Mouse (Mus musculus): ENCODE measurements around the gene Adgrv1. TPM values are rescaled to one million over a fixed set of nuclear protein-coding genes. Genes with fewer than 3 reads are reported as not detected.
A peak's percentile ranks its signal among the peaks of the same experiment; 100 is the strongest.

Gene Adgrv1
- polyA plus RNA-seq, 1 experiment from 2014 or later: 0.10 TPM

DNA sequence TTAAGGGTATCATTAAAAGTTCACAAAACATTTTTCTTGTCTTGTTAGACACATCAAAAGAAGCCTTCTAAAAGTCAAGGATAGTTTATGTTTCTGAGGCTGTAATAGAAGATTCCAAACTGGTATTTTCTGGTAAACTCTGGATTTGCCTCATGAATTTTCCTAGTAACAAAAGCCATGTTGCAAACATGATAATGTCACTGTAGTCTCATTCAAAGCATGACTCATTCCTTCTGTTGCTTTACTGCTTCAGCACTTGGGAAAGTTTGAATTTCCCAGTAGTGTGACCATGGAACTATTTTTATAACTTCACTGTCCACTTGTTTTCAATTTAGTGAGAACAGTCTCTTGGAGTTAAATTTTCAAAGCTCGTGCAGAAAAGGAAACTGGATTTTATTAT lies 274.2 kb downstream of the Adgrv1 start:
- no peak overlapping the region for H3K27ac ChIP-seq (replicated peaks)
- H3K4me1 ChIP-seq (replicated peaks): no peaks in the 10 kb centered on the region
- no peak overlapping the region for H3K4me3 ChIP-seq (replicated peaks)
- H3K9ac ChIP-seq: no peak overlapping the region
- no peaks in the 10 kb centered on the region for H3K9me3 ChIP-seq (replicated peaks)
- H3K27me3 ChIP-seq: no peaks in the 10 kb centered on the region
- WGBS (ENCODE audit: insufficient replicate concordance): 32% methylated on average over 1 of the region's 1 CpGs
- H3K36me3 ChIP-seq (replicated peaks): no peaks in the 10 kb centered on the region
- ATAC-seq (ENCODE audit: insufficient read depth): no peak
- H3K4me2 ChIP-seq: no peak overlapping the region

DNA sequence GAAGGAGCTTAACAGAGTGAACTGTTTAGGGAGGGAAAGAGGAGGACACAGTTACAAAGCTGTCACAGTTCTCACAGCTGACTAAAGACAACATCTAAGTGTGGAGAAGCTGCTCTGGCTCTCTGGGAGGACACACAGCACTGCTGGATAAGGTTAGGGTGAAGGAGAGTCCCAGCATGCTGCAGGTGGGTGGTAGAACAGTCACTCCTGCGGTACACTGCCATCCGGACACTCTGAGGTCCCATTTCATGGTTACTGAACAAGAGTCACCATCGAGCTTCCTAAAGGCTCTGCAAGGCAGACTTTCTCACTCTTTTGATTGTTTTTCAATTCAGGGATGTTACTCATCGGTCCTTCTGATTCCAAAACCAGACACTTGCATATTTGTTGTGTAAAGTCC lies 274.6 kb downstream of the Adgrv1 start:
- H3K36me3 ChIP-seq (replicated peaks): no peaks in the 10 kb centered on the region
- H3K9ac ChIP-seq: no peak overlapping the region
- no peak overlapping the region for H3K4me2 ChIP-seq
- no peak overlapping the region for H3K4me3 ChIP-seq (replicated peaks)
- no peaks in the 10 kb centered on the region for H3K27me3 ChIP-seq
- H3K4me1 ChIP-seq (replicated peaks): no peaks in the 10 kb centered on the region
- WGBS (ENCODE audit: insufficient replicate concordance): 54% methylated on average over 4 of the region's 4 CpGs
- H3K27ac ChIP-seq (replicated peaks): no peak overlapping the region
- no peaks in the 10 kb centered on the region for H3K9me3 ChIP-seq (replicated peaks)
- ATAC-seq (ENCODE audit: insufficient read depth): no peak

DNA sequence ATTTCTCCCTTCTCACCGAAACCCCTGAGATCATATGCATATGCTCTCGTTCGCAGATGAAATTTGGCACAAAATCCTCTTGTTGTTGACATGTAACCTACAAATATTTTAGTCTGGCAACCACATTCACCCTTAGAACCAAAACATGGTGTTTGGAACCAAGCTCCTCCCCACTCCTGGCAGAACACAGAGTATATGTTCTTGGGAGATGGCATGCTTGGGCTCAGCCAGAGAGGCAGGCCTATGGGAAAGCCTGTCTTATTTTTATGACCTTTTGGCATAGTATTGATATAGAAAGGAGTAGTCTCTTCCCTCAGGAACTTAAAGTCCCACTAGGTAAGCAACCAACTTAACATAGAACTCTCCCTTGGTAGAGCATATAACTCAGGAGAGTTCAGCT lies 275.7 kb downstream of the Adgrv1 start:
- 71% methylated on average over 3 of the region's 3 CpGs for WGBS (ENCODE audit: insufficient replicate concordance)
- Histone ChIP-seq H3K4me1 (replicated peaks) (no peaks in the 10 kb centered on the region), H3K9ac (no peak overlapping the region), H3K9me3 (replicated peaks) (no peaks in the 10 kb centered on the region), H3K4me3 (replicated peaks) (no peak overlapping the region), H3K4me2 (no peak overlapping the region), H3K36me3 (replicated peaks) (no peaks in the 10 kb centered on the region), H3K27ac (replicated peaks) (no peak overlapping the region), H3K27me3 (no peaks in the 10 kb centered on the region)
- no peak for ATAC-seq (ENCODE audit: insufficient read depth)

DNA sequence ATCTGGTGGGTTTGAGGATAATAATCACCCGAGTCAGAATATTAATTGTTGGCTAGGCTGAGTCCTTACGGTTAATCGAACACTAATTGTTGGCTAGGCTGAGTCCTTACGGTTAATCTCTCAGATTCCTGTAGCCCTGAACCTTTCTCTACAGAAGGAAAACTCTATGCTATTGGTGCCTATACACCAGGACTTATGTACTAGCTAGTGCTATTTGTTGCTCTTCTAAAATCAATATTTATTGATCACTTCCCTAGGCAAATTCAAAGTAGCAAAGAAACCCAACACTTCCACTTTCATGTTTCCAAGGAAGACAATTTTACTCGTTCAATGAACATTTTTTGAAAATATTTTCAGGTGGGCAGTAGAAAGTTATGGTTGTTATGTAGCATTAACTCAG lies 278.4 kb downstream of the Adgrv1 start:
- Histone ChIP-seq H3K36me3 (replicated peaks) (no peaks in the 10 kb centered on the region), H3K9ac (no peak overlapping the region), H3K4me1 (replicated peaks) (no peaks in the 10 kb centered on the region), H3K27me3 (no peaks in the 10 kb centered on the region), H3K4me2 (no peak overlapping the region), H3K27ac (replicated peaks) (no peak overlapping the region), H3K4me3 (replicated peaks) (no peak overlapping the region), H3K9me3 (replicated peaks) (no peaks in the 10 kb centered on the region)
- no peak for ATAC-seq (ENCODE audit: insufficient read depth)
- 64% methylated on average over 5 of the region's 5 CpGs for WGBS (ENCODE audit: insufficient replicate concordance)

DNA sequence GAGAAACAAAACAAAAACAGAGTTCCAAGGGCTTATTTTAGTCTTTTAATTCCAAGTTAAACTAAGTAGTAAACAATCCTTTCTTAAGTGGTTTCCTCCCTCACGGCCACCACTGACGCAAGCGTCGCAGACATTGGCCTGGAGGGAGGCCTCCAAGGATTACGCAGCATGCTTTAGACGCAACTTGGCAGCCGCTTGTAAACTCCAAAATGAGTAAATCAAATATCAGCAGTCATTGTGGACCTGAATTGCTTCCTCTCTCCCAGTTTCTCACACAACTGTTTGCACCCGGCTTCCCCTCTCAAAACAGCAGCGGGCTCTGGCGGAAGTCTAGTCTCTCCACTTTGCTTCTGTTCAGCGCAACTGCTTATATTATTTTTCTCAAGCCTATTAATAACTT lies 280.7 kb downstream of the Adgrv1 start:
- WGBS (ENCODE audit: insufficient replicate concordance): 23% methylated on average over 11 of the region's 11 CpGs
- H3K27ac ChIP-seq (replicated peaks): no peak overlapping the region
- no peak for ATAC-seq (ENCODE audit: insufficient read depth)

DNA sequence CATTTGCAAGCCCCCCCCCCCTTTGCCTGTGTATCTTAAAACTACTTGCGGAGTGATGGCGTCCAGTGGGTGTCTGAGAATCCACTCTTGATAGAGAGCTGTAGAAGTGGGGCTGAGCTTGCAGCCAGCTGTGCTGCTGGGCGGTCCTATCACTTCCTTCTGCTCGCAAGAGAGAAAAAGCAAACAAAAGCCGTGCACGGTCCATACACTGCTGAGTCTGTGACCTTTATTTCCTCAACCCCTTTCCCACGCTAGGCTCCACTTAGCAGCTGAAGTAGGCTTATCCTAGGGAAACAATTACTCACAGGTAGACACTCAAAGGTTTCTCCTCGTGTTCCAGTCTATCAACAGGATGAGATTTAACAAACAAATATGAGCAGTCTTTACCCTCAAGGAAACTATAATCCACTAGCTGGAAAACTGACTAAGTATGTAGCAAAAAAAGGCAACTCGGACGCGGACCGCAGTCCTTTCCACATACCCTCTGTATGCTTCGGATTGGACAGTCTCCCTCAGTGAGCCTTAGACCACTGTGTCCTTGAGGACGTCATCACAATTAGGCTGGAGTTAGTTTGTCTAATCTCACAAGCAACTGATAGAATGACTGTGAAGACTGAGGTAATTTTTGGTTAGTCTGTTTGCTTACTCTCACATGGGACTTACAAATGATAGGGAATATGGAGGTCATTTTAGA lies 281.3 kb downstream of the Adgrv1 start:
- no peak overlapping the region for H3K4me3 ChIP-seq (replicated peaks)
- H3K4me1 ChIP-seq (replicated peaks): no peaks in the 10 kb centered on the region
- H3K27ac ChIP-seq (replicated peaks): no peak overlapping the region
- no peaks in the 10 kb centered on the region for H3K9me3 ChIP-seq (replicated peaks)
- H3K9ac ChIP-seq: no peak overlapping the region
- no peaks in the 10 kb centered on the region for H3K36me3 ChIP-seq (replicated peaks)
- ATAC-seq (ENCODE audit: insufficient read depth): peak; percentile 62
- 14% methylated on average over 14 of the region's 14 CpGs for WGBS (ENCODE audit: insufficient replicate concordance)
- no peaks in the 10 kb centered on the region for H3K27me3 ChIP-seq
- H3K4me2 ChIP-seq: peak overlapping the region; percentile 34

More for the DNA sequence above, 280.7 kb downstream of the Adgrv1 start:
- no peaks in the 10 kb centered on the region for H3K9me3 ChIP-seq (replicated peaks)
- H3K4me1 ChIP-seq (replicated peaks): no peaks in the 10 kb centered on the region
- H3K9ac ChIP-seq: no peak overlapping the region
- H3K36me3 ChIP-seq (replicated peaks): no peaks in the 10 kb centered on the region
- H3K4me2 ChIP-seq: no peak overlapping the region; the same call in 1 of the 2 replicates
- H3K27me3 ChIP-seq: no peaks in the 10 kb centered on the region
- no peak overlapping the region for H3K4me3 ChIP-seq (replicated peaks)

DNA sequence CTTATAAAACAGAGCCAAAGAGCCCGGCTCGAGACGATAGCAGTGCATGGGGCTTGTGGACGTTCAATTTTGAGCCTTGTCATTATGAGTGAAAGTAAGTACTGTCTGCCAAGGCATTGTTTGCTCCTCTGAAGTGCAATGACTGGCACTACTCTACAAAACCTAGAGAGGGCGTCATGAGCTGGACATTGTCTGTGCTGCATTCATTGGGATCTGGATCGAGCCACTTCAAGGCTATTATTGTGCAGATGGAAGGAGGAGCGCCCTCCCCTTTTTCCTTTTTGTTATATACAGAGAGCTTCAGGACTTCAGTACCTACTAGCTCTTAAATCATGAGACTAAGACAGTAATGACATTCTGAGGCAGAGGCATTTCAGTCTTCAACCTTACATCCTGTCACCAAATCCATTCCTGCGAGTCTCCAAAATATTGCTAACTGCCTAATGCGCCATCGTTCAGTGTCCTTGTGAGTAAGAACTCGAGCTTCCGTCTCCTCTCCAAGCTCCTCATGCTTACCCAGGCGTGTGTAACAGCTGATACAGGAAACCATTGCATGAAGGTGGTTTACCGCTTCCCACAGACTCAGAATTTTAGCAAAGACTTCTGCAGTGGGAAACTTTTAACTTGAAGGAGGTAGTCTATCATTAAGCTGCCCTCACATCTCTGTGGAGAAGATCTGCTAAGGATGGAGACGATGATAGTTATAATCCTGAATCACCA lies 285.5 kb downstream of the Adgrv1 start:
- Histone ChIP-seq H3K9ac (no peak overlapping the region), H3K27me3 (no peaks in the 10 kb centered on the region), H3K4me3 (replicated peaks) (no peak overlapping the region), H3K9me3 (replicated peaks) (no peaks in the 10 kb centered on the region), H3K36me3 (replicated peaks) (no peaks in the 10 kb centered on the region), H3K4me2 (no peak overlapping the region), H3K27ac (replicated peaks) (no peak overlapping the region), H3K4me1 (replicated peaks) (no peaks in the 10 kb centered on the region)
- WGBS (ENCODE audit: insufficient replicate concordance): 43% methylated on average over 15 of the region's 15 CpGs
- ATAC-seq (ENCODE audit: insufficient read depth): no peak

DNA sequence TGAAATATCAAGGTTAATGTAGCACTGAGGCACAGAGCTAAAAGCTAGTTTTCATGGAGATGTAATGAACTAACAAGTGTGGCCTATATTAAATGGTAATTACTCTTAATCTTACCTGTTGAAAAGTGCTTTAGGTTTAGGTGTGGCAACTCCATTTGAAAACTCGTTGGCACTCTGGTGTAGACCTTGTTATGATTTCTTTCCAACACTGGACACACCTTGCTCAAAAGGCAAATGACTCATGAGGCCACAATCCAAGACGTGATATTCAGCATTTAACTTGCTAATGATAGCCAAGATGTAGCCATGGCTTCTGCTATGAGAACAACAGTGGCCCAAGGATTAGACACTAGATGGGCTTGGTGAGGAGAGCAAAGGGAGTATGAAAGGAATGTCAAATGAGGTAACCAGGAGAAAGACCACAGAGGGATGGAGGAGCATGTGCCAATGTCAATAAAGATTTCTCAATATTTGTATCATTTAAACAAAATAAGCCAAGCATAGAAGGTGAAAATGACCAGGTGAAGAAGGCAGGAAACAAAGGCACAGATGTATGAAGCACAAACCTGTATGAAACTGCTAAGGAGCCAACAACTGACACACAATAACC lies 289.9 kb downstream of the Adgrv1 start:
- H3K4me2 ChIP-seq: no peak overlapping the region
- no peak overlapping the region for H3K9ac ChIP-seq
- H3K9me3 ChIP-seq (replicated peaks): no peaks in the 10 kb centered on the region
- H3K27me3 ChIP-seq: no peaks in the 10 kb centered on the region
- no peak overlapping the region for H3K4me3 ChIP-seq (replicated peaks)
- no peaks in the 10 kb centered on the region for H3K36me3 ChIP-seq (replicated peaks)
- WGBS (ENCODE audit: insufficient replicate concordance): 39% methylated on average over 2 of the region's 2 CpGs
- no peaks in the 10 kb centered on the region for H3K4me1 ChIP-seq (replicated peaks)
- ATAC-seq (ENCODE audit: insufficient read depth): no peak
- H3K27ac ChIP-seq (replicated peaks): no peak overlapping the region

DNA sequence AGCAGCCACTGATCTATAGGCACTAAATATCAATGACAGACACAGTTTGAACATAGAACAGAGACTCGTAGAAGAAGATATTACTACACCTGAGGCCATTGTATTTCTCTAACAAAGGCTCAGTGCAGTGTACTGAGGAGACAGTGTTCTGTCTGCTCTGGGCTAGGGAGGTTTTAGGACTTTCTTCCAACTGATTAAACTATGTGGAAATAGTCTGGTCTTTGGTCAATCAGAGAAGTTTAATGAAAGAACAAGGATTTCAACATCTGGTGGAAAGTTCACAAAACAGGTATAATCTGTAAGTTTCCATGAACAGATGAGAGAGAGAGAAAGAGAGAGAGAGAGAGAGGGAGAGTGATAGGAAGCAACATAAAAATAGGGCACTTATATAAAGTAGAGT lies 297.7 kb downstream of the Adgrv1 start:
- WGBS (ENCODE audit: insufficient replicate concordance): 48% methylated on average over 1 of the region's 1 CpGs
- no peak overlapping the region for H3K27ac ChIP-seq (replicated peaks)
- H3K9me3 ChIP-seq (replicated peaks): no peaks in the 10 kb centered on the region
- H3K9ac ChIP-seq: no peak overlapping the region
- H3K4me2 ChIP-seq: no peak overlapping the region
- H3K27me3 ChIP-seq: no peaks in the 10 kb centered on the region
- ATAC-seq (ENCODE audit: insufficient read depth): no peak
- H3K4me3 ChIP-seq (replicated peaks): no peak overlapping the region
- H3K36me3 ChIP-seq (replicated peaks): no peaks in the 10 kb centered on the region
- H3K4me1 ChIP-seq (replicated peaks): peaks cover 6% of the 10 kb centered on the region; the same call in 1 of the 2 replicates

DNA sequence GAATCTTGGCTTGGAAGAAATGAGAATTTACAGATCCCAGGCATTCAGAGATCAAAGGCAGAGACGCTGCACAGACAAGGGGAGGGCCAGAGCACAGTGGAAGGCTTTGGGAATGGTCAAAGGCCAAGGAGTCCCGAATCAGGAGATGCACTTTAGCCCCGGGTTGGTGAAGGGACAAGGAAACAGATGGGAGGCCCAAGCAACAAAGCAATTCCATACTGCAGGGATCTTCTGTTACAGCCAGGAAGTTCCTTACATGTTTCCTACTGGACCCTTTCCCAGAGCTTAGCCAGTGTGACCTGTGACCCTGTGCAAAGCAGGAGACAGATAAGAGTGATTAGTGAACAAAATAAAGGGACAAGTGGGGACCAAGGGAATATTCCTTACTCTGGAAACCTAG lies 300.9 kb downstream of the Adgrv1 start:
- H3K27me3 ChIP-seq: no peaks in the 10 kb centered on the region
- no peak overlapping the region for H3K9ac ChIP-seq
- no peak overlapping the region for H3K4me2 ChIP-seq
- WGBS (ENCODE audit: insufficient replicate concordance): 21% methylated on average over 3 of the region's 3 CpGs
- H3K9me3 ChIP-seq (replicated peaks): no peaks in the 10 kb centered on the region
- no peak overlapping the region for H3K27ac ChIP-seq (replicated peaks)
- peaks cover 6% of the 10 kb centered on the region; the same call in 1 of the 2 replicates for H3K4me1 ChIP-seq (replicated peaks)
- no peaks in the 10 kb centered on the region for H3K36me3 ChIP-seq (replicated peaks)
- no peak overlapping the region for H3K4me3 ChIP-seq (replicated peaks)
- peak; percentile 27; the same call in 1 of the 2 replicates for ATAC-seq (ENCODE audit: insufficient read depth)

DNA sequence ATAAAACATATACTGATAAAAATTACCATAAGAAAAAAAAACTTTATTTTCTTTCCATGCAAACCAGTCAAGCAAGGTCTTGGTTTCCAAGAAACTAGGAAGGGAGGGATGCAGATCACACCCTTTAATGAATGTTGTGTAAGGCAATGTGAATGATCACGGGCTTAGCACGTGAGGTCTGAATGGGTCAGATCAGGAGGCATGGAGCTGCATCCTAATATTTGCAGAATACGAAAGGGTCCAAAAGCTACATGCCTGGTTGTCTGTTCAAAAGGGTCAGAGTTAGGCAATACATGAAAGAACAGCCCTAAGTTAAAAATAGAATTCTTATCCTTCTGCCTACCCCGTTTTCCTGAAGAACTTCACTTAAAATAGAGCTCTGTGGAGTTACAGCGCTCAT lies 303.2 kb downstream of the Adgrv1 start:
- peak; percentile 69 for ATAC-seq (ENCODE audit: insufficient read depth)
- Histone ChIP-seq H3K9me3 (replicated peaks) (no peaks in the 10 kb centered on the region), H3K4me3 (replicated peaks) (no peak overlapping the region), H3K27ac (replicated peaks) (no peak overlapping the region), H3K4me1 (replicated peaks) (peaks cover 6% of the 10 kb centered on the region; the same call in 1 of the 2 replicates), H3K27me3 (no peaks in the 10 kb centered on the region), H3K36me3 (replicated peaks) (no peaks in the 10 kb centered on the region), H3K4me2 (no peak overlapping the region), H3K9ac (no peak overlapping the region)
- 51% methylated on average over 5 of the region's 5 CpGs for WGBS (ENCODE audit: insufficient replicate concordance)

Data from liver, embryonic 15.5 days (tissue).